Mouse (Mus musculus) urinary bladder, postnatal 10 days (tissue): ENCODE results near the gene Srsf3.
"Not testable (repeated sequence)": the region's sequence is repeated elsewhere in the genome, so short reads cannot be mapped to it uniquely, and the experiment has no call there.

Experiments used
- DNase-seq: peaks from one replicate; pipeline ENCODE4 v3.0.0; 2022; ENCODE audit warnings: low spot score

Gene Srsf3

GRCm38 (mm10) chr17:29065245-29065940, 33.0 kb downstream of the Srsf3 start:
- DNase-seq = no peak

GRCm38 (mm10) chr17:29065971-29066370, 33.5 kb downstream of the Srsf3 start:
- no peak for DNase-seq

GRCm38 (mm10) chr17:29067416-29067815, 35.0 kb downstream of the Srsf3 start:
- not testable (repeated sequence) for DNase-seq

- no peak for DNase-seq
These were observed 35.4 kb downstream of the Srsf3 start for GRCm38 (mm10) chr17:29067847-29068246.

- DNase-seq = no peak
These were observed 36.6 kb downstream of the Srsf3 start for GRCm38 (mm10) chr17:29069063-29069462.

GRCm38 (mm10) chr17:29071820-29072219, 39.4 kb downstream of the Srsf3 start:
- DNase-seq = no peak

GRCm38 (mm10) chr17:29072701-29073307, 40.4 kb downstream of the Srsf3 start:
- DNase-seq = no peak

- DNase-seq = no peak
These were observed 40.9 kb downstream of the Srsf3 start for GRCm38 (mm10) chr17:29073313-29073712.

GRCm38 (mm10) chr17:29074085-29074484, 41.7 kb downstream of the Srsf3 start:
- DNase-seq = no peak

GRCm38 (mm10) chr17:29076235-29076634, 43.8 kb downstream of the Srsf3 start:
- no peak for DNase-seq

GRCm38 (mm10) chr17:29077786-29078509, 45.5 kb downstream of the Srsf3 start:
- no peak for DNase-seq

- DNase-seq = no peak
These were observed 46.3 kb downstream of the Srsf3 start for GRCm38 (mm10) chr17:29078519-29079383.

GRCm38 (mm10) chr17:29080758-29081617, 48.6 kb downstream of the Srsf3 start:
- peak; percentile 7 for DNase-seq

- peak; percentile 6 for DNase-seq
These were observed 49.4 kb downstream of the Srsf3 start for GRCm38 (mm10) chr17:29081618-29082381.

- peak; percentile 8 for DNase-seq
These were observed 51.2 kb downstream of the Srsf3 start for GRCm38 (mm10) chr17:29083586-29083985.

GRCm38 (mm10) chr17:29084656-29085055, 52.2 kb downstream of the Srsf3 start:
- DNase-seq = peak; percentile 4

- peak; percentile 6 for DNase-seq
These were observed 52.8 kb downstream of the Srsf3 start for GRCm38 (mm10) chr17:29085266-29085665.

GRCm38 (mm10) chr17:29086916-29087315, 54.5 kb downstream of the Srsf3 start:
- DNase-seq = peak; percentile 7

- DNase-seq = no peak
These were observed 58.3 kb downstream of the Srsf3 start, which contains the start of gene Cdkn1a for GRCm38 (mm10) chr17:29090776-29091175. Gene Cdkn1a, plus strand, starts transcription at chr17:29090976.

- DNase-seq = no peak
These were observed 59.0 kb downstream of the Srsf3 start for GRCm38 (mm10) chr17:29091348-29091944.
